In the genomic region with DNA sequence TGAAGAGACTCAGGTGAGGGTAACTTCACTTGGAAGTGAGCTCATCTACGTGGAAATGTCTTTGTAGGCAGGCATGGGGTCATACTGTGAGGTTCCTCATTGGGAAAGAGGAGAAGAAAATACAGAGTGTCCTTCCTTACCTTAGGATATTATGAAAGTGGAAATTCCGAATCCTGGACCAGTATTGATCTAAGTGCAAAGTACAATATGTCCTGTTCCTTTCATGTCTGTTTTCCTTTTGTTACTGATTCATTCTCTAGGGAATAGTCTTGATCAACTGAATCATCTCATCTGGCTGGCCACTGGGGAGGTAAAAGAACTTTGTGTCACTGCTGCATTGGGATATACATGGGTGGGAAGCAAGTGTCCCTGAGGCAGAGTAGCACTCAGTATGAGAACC, we compare ENCODE assay signal across 24 mouse cellular contexts. TPM values are rescaled to one million over a fixed set of nuclear protein-coding genes. Genes with fewer than 3 reads are reported as not detected.
"Had no signal": no experiment of that assay in that cellular context is flagged by ENCODE, and none has a peak within 500 bp of the region (broad histone marks: within the 10 kb centered on the region; RNA-seq: fewer than 3 reads in every experiment).

No protein-coding gene starts in this region.

- DNase-seq: retina, postnatal 1 day; right cerebral cortex, adult 18-20 months; right cerebral cortex, postnatal 14 days; right cerebral cortex, postnatal 25 days; right cerebral cortex, postnatal 4 days; spleen, adult 18-20 months; thymus, adult 18-20 months; thymus, adult 2 months; thymus, postnatal 14 days; thymus, postnatal 25 days; thymus, postnatal 36 days; thymus, postnatal 4 days had no signal

- H3K4me3 ChIP-seq: neural tube, embryonic 13.5 days; neural tube, embryonic 15.5 days; stomach, embryonic 15.5 days had no signal

- H3K27me3 ChIP-seq: neural tube, embryonic 13.5 days; neural tube, embryonic 15.5 days; stomach, embryonic 15.5 days had no signal

- H3K4me2 ChIP-seq: neural tube, embryonic 13.5 days; neural tube, embryonic 15.5 days; stomach, embryonic 15.5 days had no signal

- H3K4me1 ChIP-seq: neural tube, embryonic 13.5 days; neural tube, embryonic 15.5 days; stomach, embryonic 15.5 days had no signal

- H3K27ac ChIP-seq: neural tube, embryonic 13.5 days; neural tube, embryonic 15.5 days; stomach, embryonic 15.5 days; stomach, postnatal 0 days had no signal

- H3K36me3 ChIP-seq: neural tube, embryonic 13.5 days; neural tube, embryonic 15.5 days; stomach, embryonic 15.5 days had no signal

- H3K9ac ChIP-seq: neural tube, embryonic 13.5 days; neural tube, embryonic 15.5 days; stomach, embryonic 15.5 days had no signal

- H3K9me3 ChIP-seq: neural tube, embryonic 13.5 days; neural tube, embryonic 15.5 days; stomach, embryonic 15.5 days had no signal

RNA-seq across cellular contexts. Expression of a gene that starts 1.2 kb away (rescaled TPM):
- polyA plus RNA-seq: neural tube, embryonic 13.5 days; neural tube, embryonic 14.5 days; neural tube, embryonic 15.5 days; small intestine, adult 2 months; spleen, adult 2 months; stomach, embryonic 14.5 days; stomach, embryonic 15.5 days; stomach, embryonic 16.5 days; stomach, postnatal 0 days; testis, adult 2 months; thymus, adult 2 months; thymus, postnatal 0 days; urinary bladder, adult 2 months had no signal

RNA-seq across cellular contexts. Expression of a gene that starts 29.5 kb away (rescaled TPM):
- polyA plus RNA-seq: neural tube, embryonic 13.5 days; neural tube, embryonic 14.5 days; neural tube, embryonic 15.5 days; small intestine, adult 2 months; spleen, adult 2 months; stomach, embryonic 14.5 days; stomach, embryonic 15.5 days; stomach, embryonic 16.5 days; stomach, postnatal 0 days; testis, adult 2 months; thymus, adult 2 months; thymus, postnatal 0 days; urinary bladder, adult 2 months had no signal

RNA-seq across cellular contexts. Expression of a gene that starts 30.3 kb away (rescaled TPM):
- polyA plus RNA-seq: neural tube, embryonic 13.5 days; neural tube, embryonic 14.5 days; neural tube, embryonic 15.5 days; small intestine, adult 2 months; stomach, embryonic 14.5 days; stomach, embryonic 15.5 days; stomach, embryonic 16.5 days; stomach, postnatal 0 days; testis, adult 2 months; thymus, adult 2 months; thymus, postnatal 0 days had no signal

RNA-seq across cellular contexts. Expression of a gene that starts 35.5 kb away (rescaled TPM):
- polyA plus RNA-seq: neural tube, embryonic 13.5 days; neural tube, embryonic 14.5 days; neural tube, embryonic 15.5 days; small intestine, adult 2 months; stomach, embryonic 14.5 days; stomach, embryonic 15.5 days; stomach, embryonic 16.5 days; stomach, postnatal 0 days; testis, adult 2 months; thymus, postnatal 0 days had no signal

RNA-seq across cellular contexts. Expression of a gene that starts 40.6 kb away (rescaled TPM):
- polyA plus RNA-seq: neural tube, embryonic 13.5 days; neural tube, embryonic 15.5 days; small intestine, adult 2 months; spleen, adult 2 months; stomach, embryonic 14.5 days; stomach, embryonic 15.5 days; stomach, embryonic 16.5 days; stomach, postnatal 0 days; testis, adult 2 months; thymus, adult 2 months; thymus, postnatal 0 days; urinary bladder, adult 2 months had no signal
